Mouse (Mus musculus) hindbrain, embryonic 13.5 days (tissue): Measurements from ENCODE around the gene Adarb2. TPM values are rescaled to one million over a fixed set of nuclear protein-coding genes. Genes with fewer than 3 reads are reported as not detected.

Source experiments
- ATAC-seq: fragments of 200-750 bp; cut with Nextera tagmentation; 2 replicates; pipeline ENCODE4 v1.8.0; 2017; ENCODE audit warnings: moderate TSS enrichment; ENCODE audit not compliant: low FRiP score
- H3K27ac ChIP-seq: fragments of 300-500 bp; sonication (generic); 2 replicates; pipeline ENCODE4 v1.5.1; 2015; ENCODE audit warnings: inconsistent platforms, mild to moderate bottlenecking, moderate library complexity
- H3K27me3 ChIP-seq: fragments of 300-500 bp; sonication (generic); 2 replicates; pipeline ENCODE4 v1.6.1; 2015; ENCODE audit warnings: mild to moderate bottlenecking, inconsistent platforms
- H3K36me3 ChIP-seq: fragments of 300-500 bp; sonication (generic); 2 replicates; pipeline ENCODE4 v1.6.1; 2015; ENCODE audit warnings: mild to moderate bottlenecking, inconsistent platforms
- H3K4me1 ChIP-seq: fragments of 300-500 bp; sonication (generic); replicated peaks from 2 replicates; pipeline ENCODE4 v1.6.1; 2015; ENCODE audit warnings: inconsistent platforms
- H3K4me2 ChIP-seq: fragments of 300-500 bp; sonication (generic); 2 replicates; pipeline ENCODE4 v1.6.1; 2015; ENCODE audit warnings: inconsistent platforms, mild to moderate bottlenecking, moderate library complexity
- H3K4me3 ChIP-seq: fragments of 300-500 bp; sonication (generic); 2 replicates; pipeline ENCODE4 v1.5.1; 2015; ENCODE audit warnings: mild to moderate bottlenecking, inconsistent platforms
- H3K9ac ChIP-seq: fragments of 300-500 bp; sonication (generic); 2 replicates; pipeline ENCODE4 v1.6.1; 2015; ENCODE audit warnings: mild to moderate bottlenecking, inconsistent platforms
- H3K9me3 ChIP-seq: fragments of 300-500 bp; sonication (generic); 2 replicates; pipeline ENCODE4 v1.6.1; 2016; ENCODE audit warnings: inconsistent platforms
- WGBS: fragments of 180-500 bp; shearing (Covaris S2); methylation state at CpG from one replicate; pipeline ENCODE4 v1.1.7; 2015; 5-methylcytosine and 5-hydroxymethylcytosine counted together
- polyA plus RNA-seq: library from polyadenylated mRNA; unstranded; fragments of >200 nt; fragmentation: Nextera tagmentation; extraction: Ambion mirVana; gene quantifications from 2 replicates; pipeline ENCODE4 v1.2.1, GENCODE M21; 2015

Gene Adarb2
- polyA plus RNA-seq, 1 experiment from 2014 or later: 28.9 TPM

GRCm38 (mm10) chr13:8316347-8317141, 113.9 kb downstream of the Adarb2 start:
- Histone ChIP-seq H3K27me3 (no peaks in the 10 kb centered on the region), H3K36me3 (no peaks in the 10 kb centered on the region), H3K4me3 (no peak overlapping the region), H3K9ac (no peak overlapping the region), H3K4me2 (no peak overlapping the region), H3K9me3 (no peaks in the 10 kb centered on the region), H3K27ac (no peak overlapping the region), H3K4me1 (no peaks in the 10 kb centered on the region)
- ATAC-seq: 0 out of 2 replicates have a peak, but pooled peaks have one; percentile 59
- 36% methylated on average over 5 of the region's 5 CpGs for WGBS

GRCm38 (mm10) chr13:8333589-8334455, 131.2 kb downstream of the Adarb2 start:
- Histone ChIP-seq H3K9ac (no peak overlapping the region), H3K9me3 (no peaks in the 10 kb centered on the region), H3K27me3 (peaks cover 3% of the 10 kb centered on the region; the same call in 1 of the 2 replicates), H3K4me2 (peak overlapping the region; percentile 30), H3K4me3 (no peak overlapping the region), H3K4me1 (peaks cover 29% of the 10 kb centered on the region), H3K27ac (peak overlapping the region; percentile 84), H3K36me3 (no peaks in the 10 kb centered on the region)
- peak; percentile 75 for ATAC-seq
- 12% methylated on average over 7 of the region's 7 CpGs for WGBS

GRCm38 (mm10) chr13:8334580-8334979, 131.9 kb downstream of the Adarb2 start:
- Histone ChIP-seq H3K27me3 (peaks cover 3% of the 10 kb centered on the region; the same call in 1 of the 2 replicates), H3K27ac (peak overlapping the region; percentile 84), H3K9me3 (no peaks in the 10 kb centered on the region), H3K36me3 (no peaks in the 10 kb centered on the region), H3K4me3 (no peak overlapping the region), H3K4me1 (peaks cover 34% of the 10 kb centered on the region), H3K9ac (no peak overlapping the region), H3K4me2 (no peak overlapping the region)
- whole genome bisulfite sequencing: 49% methylated on average over 4 of the region's 4 CpGs
- ATAC-seq: peak; percentile 30; the same call in 1 of the 2 replicates

GRCm38 (mm10) chr13:8341086-8341807, 138.6 kb downstream of the Adarb2 start:
- ATAC-seq: peak; percentile 74

GRCm38 (mm10) chr13:8347147-8347546, 144.5 kb downstream of the Adarb2 start:
- H3K4me2 ChIP-seq: no peak overlapping the region
- no peaks in the 10 kb centered on the region for H3K27me3 ChIP-seq
- no peaks in the 10 kb centered on the region for H3K9me3 ChIP-seq
- H3K27ac ChIP-seq: no peak overlapping the region
- H3K4me1 ChIP-seq: 0 out of 2 replicates have a peak, but pooled peaks cover 5% of the 10 kb centered on the region
- no peaks in the 10 kb centered on the region for H3K36me3 ChIP-seq
- no peak for ATAC-seq
- 83% methylated on average over 7 of the region's 7 CpGs for WGBS
- H3K4me3 ChIP-seq: no peak overlapping the region
- no peak overlapping the region for H3K9ac ChIP-seq

More at GRCm38 (mm10) chr13:8341086-8341807, 138.6 kb downstream of the Adarb2 start:
- H3K27me3 ChIP-seq: no peaks in the 10 kb centered on the region
- H3K27ac ChIP-seq: 0 out of 2 replicates have a peak overlapping the region, but pooled peaks have one; percentile 26
- whole genome bisulfite sequencing: 58% methylated on average over 5 of the region's 5 CpGs
- peaks cover 23% of the 10 kb centered on the region for H3K4me1 ChIP-seq
- H3K36me3 ChIP-seq: no peaks in the 10 kb centered on the region
- no peak overlapping the region for H3K4me3 ChIP-seq
- H3K4me2 ChIP-seq: no peak overlapping the region
- no peak overlapping the region for H3K9ac ChIP-seq
- H3K9me3 ChIP-seq: no peaks in the 10 kb centered on the region

- Histone ChIP-seq H3K9me3 (no peaks in the 10 kb centered on the region), H3K36me3 (no peaks in the 10 kb centered on the region), H3K4me3 (no peak overlapping the region), H3K27ac (no peak overlapping the region), H3K9ac (no peak overlapping the region), H3K4me1 (0 out of 2 replicates have a peak, but pooled peaks cover 1% of the 10 kb centered on the region), H3K27me3 (no peaks in the 10 kb centered on the region), H3K4me2 (no peak overlapping the region)
- ATAC-seq: no peak
These were observed 149.7 kb downstream of the Adarb2 start for GRCm38 (mm10) chr13:8352341-8352740.

- no peaks in the 10 kb centered on the region for H3K4me1 ChIP-seq
- no peak for ATAC-seq
These were observed 150.3 kb downstream of the Adarb2 start for GRCm38 (mm10) chr13:8352952-8353351.

GRCm38 (mm10) chr13:8365523-8365922, 162.9 kb downstream of the Adarb2 start:
- Histone ChIP-seq H3K27ac (no peak overlapping the region), H3K36me3 (no peaks in the 10 kb centered on the region), H3K4me2 (no peak overlapping the region), H3K4me3 (no peak overlapping the region), H3K9me3 (no peaks in the 10 kb centered on the region), H3K9ac (no peak overlapping the region), H3K27me3 (no peaks in the 10 kb centered on the region), H3K4me1 (peaks cover 5% of the 10 kb centered on the region)
- WGBS: 81% methylated on average over 1 of the region's 1 CpGs
- no peak for ATAC-seq

More at GRCm38 (mm10) chr13:8352952-8353351, 150.3 kb downstream of the Adarb2 start:
- Histone ChIP-seq H3K4me2 (no peak overlapping the region), H3K4me3 (no peak overlapping the region), H3K9me3 (no peaks in the 10 kb centered on the region), H3K27me3 (no peaks in the 10 kb centered on the region), H3K9ac (no peak overlapping the region), H3K36me3 (no peaks in the 10 kb centered on the region), H3K27ac (no peak overlapping the region)

- no peak overlapping the region for H3K4me2 ChIP-seq
These were observed 163.4 kb downstream of the Adarb2 start for GRCm38 (mm10) chr13:8366087-8366486.

GRCm38 (mm10) chr13:8369868-8370387, 167.3 kb downstream of the Adarb2 start:
- Histone ChIP-seq H3K9me3 (no peaks in the 10 kb centered on the region), H3K36me3 (no peaks in the 10 kb centered on the region), H3K27me3 (no peaks in the 10 kb centered on the region), H3K4me2 (no peak overlapping the region), H3K4me1 (no peaks in the 10 kb centered on the region), H3K4me3 (no peak overlapping the region), H3K27ac (no peak overlapping the region), H3K9ac (no peak overlapping the region)
- WGBS: 82% methylated on average over 7 of the region's 7 CpGs
- ATAC-seq: no peak

More at GRCm38 (mm10) chr13:8366087-8366486, 163.4 kb downstream of the Adarb2 start:
- Histone ChIP-seq H3K27ac (no peak overlapping the region), H3K27me3 (no peaks in the 10 kb centered on the region), H3K4me1 (peaks cover 5% of the 10 kb centered on the region), H3K9ac (no peak overlapping the region), H3K9me3 (no peaks in the 10 kb centered on the region), H3K4me3 (no peak overlapping the region), H3K36me3 (no peaks in the 10 kb centered on the region)
- ATAC-seq: no peak
- WGBS: 88% methylated on average over 4 of the region's 4 CpGs

GRCm38 (mm10) chr13:8388541-8388940, 185.9 kb downstream of the Adarb2 start:
- no peak overlapping the region for H3K27ac ChIP-seq
- no peak overlapping the region for H3K4me2 ChIP-seq
- 72% methylated on average over 1 of the region's 1 CpGs for WGBS
- no peak overlapping the region for H3K4me3 ChIP-seq
- H3K27me3 ChIP-seq: no peaks in the 10 kb centered on the region
- no peak for ATAC-seq
- no peaks in the 10 kb centered on the region for H3K36me3 ChIP-seq
- H3K9me3 ChIP-seq: no peaks in the 10 kb centered on the region
- no peak overlapping the region for H3K9ac ChIP-seq
- no peaks in the 10 kb centered on the region for H3K4me1 ChIP-seq
